Mouse (Mus musculus) G1E (cell line): ENCODE results near the gene Atg9b.

Experiments used
- CTCF ChIP-seq: IDR thresholded peaks from 2 replicates; pipeline ENCODE4 v1.5.1; 2012; ENCODE audit warnings: low read depth, low read length, inconsistent platforms, mixed read lengths
- GATA1 ChIP-seq: IDR thresholded peaks from 2 replicates; pipeline ENCODE4 v1.6.1; 2012; ENCODE audit warnings: borderline replicate concordance, low read length, inconsistent platforms, mixed read lengths
- GATA2 ChIP-seq: IDR thresholded peaks from 2 replicates; pipeline ENCODE4 v1.6.1; 2012; ENCODE audit warnings: low read depth, low read length, inconsistent platforms, borderline replicate concordance
- POLR2AphosphoS5 ChIP-seq: IDR thresholded peaks from 2 replicates; pipeline ENCODE4 v1.6.1; 2012; ENCODE audit warnings: low read depth, low read length, inconsistent platforms; ENCODE audit not compliant: insufficient replicate concordance
- TAL1 ChIP-seq: conservative IDR thresholded peaks from 2 replicates; pipeline ENCODE4 v1.6.1; 2012; ENCODE audit warnings: low read depth, low read length, inconsistent platforms, mixed read lengths

DNA sequence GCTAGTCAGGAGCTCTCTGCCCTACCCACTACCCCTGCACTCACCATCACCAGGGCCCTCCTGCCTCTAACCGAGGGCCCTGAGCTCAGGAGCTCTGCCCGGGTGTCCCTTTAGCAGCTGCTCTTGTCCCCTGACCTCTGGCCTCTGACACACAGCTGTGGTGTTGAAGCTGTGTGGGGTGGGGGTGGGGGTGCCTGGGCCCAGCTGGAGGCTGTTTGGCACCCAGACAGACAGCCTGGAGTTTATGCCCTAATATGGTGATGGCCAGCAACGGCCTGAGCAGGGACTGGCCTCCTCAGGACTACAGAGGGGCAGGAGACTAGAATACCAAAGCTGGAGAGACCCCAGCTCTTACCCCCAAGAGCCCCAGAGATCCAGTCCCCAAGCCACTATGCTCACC, 57.2 kb downstream of the Atg9b start:
- TF ChIP-seq CTCF = no peak
- no peak for TF ChIP-seq GATA1
- TF ChIP-seq TAL1 = no peak
- TF ChIP-seq POLR2AphosphoS5 = no peak
- no peak for TF ChIP-seq GATA2
